Mouse (Mus musculus) forebrain, embryonic 12.5 days (tissue): ENCODE measurements around the gene Gm17657. TPM values are rescaled to one million over a fixed set of nuclear protein-coding genes. Genes with fewer than 3 reads are reported as not detected.
"Not testable (repeated sequence)": the region's sequence is repeated elsewhere in the genome, so short reads cannot be mapped to it uniquely, and the experiment has no call there.

Experiments used
- ATAC-seq: fragments of 200-750 bp; cut with Nextera tagmentation; 2 replicates; pipeline ENCODE4 v1.8.0; 2017; ENCODE audit warnings: moderate TSS enrichment; ENCODE audit not compliant: low FRiP score
- H3K27ac ChIP-seq: fragments of 300-500 bp; sonication (generic); 2 replicates; pipeline ENCODE4 v1.5.1; 2016; ENCODE audit warnings: mild to moderate bottlenecking
- H3K27me3 ChIP-seq: fragments of 300-500 bp; sonication (generic); 2 replicates; pipeline ENCODE4 v1.6.1; 2016; ENCODE audit warnings: mild to moderate bottlenecking
- H3K36me3 ChIP-seq: fragments of 300-500 bp; sonication (generic); replicated peaks from 2 replicates; pipeline ENCODE4 v1.6.1; 2016; ENCODE audit warnings: mild to moderate bottlenecking
- H3K4me1 ChIP-seq: fragments of 300-500 bp; sonication (generic); 2 replicates; pipeline ENCODE4 v1.6.1; 2016
- H3K4me2 ChIP-seq: fragments of 300-500 bp; sonication (generic); 2 replicates; pipeline ENCODE4 v1.6.1; 2016; ENCODE audit warnings: mild to moderate bottlenecking, moderate library complexity
- H3K4me3 ChIP-seq: fragments of 300-500 bp; sonication (generic); replicated peaks from 2 replicates; pipeline ENCODE4 v1.5.1; 2016; ENCODE audit warnings: mild to moderate bottlenecking
- H3K9ac ChIP-seq: fragments of 300-500 bp; sonication (generic); 2 replicates; pipeline ENCODE4 v1.6.1; 2016; ENCODE audit warnings: mild to moderate bottlenecking
- H3K9me3 ChIP-seq: fragments of 300-500 bp; sonication (generic); 2 replicates; pipeline ENCODE4 v1.6.1; 2016
- WGBS: fragments of 180-500 bp; shearing (Covaris S2); methylation state at CpG from one replicate; pipeline ENCODE4 v1.1.7; 2016; 5-methylcytosine and 5-hydroxymethylcytosine counted together
- polyA plus RNA-seq: library from polyadenylated mRNA; unstranded; fragments of >200 nt; fragmentation: Nextera tagmentation; extraction: Ambion mirVana; gene quantifications from 2 replicates; pipeline ENCODE4 v1.2.1, GENCODE M21; 2016

Gm17657 gene
- polyA plus RNA-seq, 1 experiment from 2014 or later = not detected

DNA sequence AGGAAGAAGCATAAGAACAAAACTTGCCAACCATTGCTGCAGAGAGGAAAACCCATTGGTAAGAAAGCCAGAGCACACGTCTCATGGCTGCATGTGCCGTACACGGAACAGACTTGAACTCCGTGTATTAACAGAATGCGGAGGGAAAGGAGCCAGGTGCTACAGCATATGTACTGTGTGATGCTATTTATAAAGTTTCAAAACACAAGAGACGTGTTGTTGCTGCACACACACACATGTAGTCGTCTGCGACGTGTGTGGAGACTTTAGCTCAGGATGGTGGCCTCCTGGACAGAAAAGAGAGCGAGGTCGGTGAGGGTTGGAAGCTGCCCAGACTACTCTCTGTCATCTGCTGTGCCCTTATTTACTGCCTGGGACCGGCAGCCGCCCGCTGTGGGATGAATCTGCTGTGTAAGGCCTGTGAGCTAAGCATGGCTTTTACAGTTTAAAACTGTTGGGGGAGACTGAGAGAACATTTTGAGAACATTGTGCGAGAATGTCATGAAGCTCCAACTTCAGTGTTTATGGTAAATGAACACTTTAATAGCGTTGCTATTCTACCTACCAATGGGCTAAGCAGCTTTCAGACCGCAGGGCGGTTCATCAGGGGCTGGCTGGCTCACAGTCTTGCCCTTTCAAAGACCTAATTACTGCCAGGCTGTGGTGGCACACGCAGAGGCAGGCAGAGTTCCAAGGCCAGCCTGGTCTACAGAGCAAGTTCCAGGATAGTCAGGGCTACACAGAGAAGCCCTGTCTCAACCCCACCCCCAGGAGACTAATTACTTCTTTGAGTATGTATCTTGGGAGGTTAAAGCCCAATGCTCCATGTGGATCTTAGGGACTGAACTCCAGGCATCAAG, 6.4 kb downstream of the Gm17657 start:
- Histone ChIP-seq H3K9ac (no peak overlapping the region), H3K4me3 (no peak overlapping the region), H3K9me3 (no peaks in the 10 kb centered on the region), H3K27me3 (no peaks in the 10 kb centered on the region), H3K27ac (no peak overlapping the region), H3K4me1 (no peaks in the 10 kb centered on the region), H3K36me3 (no peaks in the 10 kb centered on the region), H3K4me2 (no peak overlapping the region)
- WGBS = 91% methylated on average over 19 of the region's 19 CpGs
- ATAC-seq = no peak

DNA sequence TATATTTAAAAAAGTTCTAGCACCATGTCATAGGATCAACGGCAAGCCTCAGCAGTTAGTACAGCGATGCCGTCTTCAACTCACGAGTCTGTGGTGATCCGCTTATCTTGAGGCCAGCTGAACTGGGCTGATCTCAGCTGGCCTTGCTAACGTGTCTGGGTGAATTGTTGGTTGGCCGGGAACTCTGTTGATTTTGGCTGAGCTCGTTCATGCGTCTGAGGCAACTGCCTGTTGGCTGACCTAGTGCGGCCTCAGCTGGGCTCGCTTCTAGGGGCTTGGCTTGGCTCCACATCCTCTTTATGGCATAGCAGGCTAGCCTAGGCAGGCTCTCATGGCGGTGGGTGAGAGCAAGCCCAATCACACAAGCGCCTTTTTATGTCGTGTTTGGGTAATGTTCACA, 8.0 kb downstream of the Gm17657 start:
- no peak overlapping the region for H3K27ac ChIP-seq
- ATAC-seq = no peak
- no peaks in the 10 kb centered on the region for H3K36me3 ChIP-seq
- H3K27me3 ChIP-seq = no peaks in the 10 kb centered on the region
- no peak overlapping the region for H3K4me3 ChIP-seq
- H3K9ac ChIP-seq = no peak overlapping the region
- H3K4me1 ChIP-seq = no peaks in the 10 kb centered on the region
- 91% methylated on average over 14 of the region's 14 CpGs for WGBS
- no peaks in the 10 kb centered on the region for H3K9me3 ChIP-seq
- no peak overlapping the region for H3K4me2 ChIP-seq

DNA sequence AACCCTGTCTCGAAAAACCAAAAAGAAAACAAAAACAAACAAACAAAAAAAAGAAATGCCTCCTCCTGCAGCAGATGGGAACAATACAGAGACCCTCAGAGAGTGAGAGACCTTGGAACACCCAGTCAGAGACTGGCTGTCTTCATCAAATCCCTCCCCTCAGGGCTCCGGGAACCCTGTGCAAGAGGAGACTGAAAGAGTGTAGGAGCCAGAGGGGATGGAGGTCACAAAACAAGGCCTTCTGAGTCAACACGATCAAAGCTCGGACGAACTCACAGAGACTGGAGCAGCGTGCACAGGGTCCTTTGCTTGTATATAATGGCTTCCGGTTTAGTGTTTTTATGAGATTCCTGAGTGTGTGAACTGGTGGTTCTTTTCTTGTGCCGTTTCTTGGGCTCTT, 9.0 kb downstream of the Gm17657 start:
- no peaks in the 10 kb centered on the region for H3K4me1 ChIP-seq
- no peak overlapping the region for H3K9ac ChIP-seq
- no peaks in the 10 kb centered on the region for H3K36me3 ChIP-seq
- no peaks in the 10 kb centered on the region for H3K27me3 ChIP-seq
- no peak overlapping the region for H3K4me2 ChIP-seq
- 88% methylated on average over 8 of the region's 8 CpGs for WGBS
- H3K27ac ChIP-seq = no peak overlapping the region
- no peaks in the 10 kb centered on the region for H3K9me3 ChIP-seq
- ATAC-seq = no peak
- H3K4me3 ChIP-seq = no peak overlapping the region

- no peak overlapping the region for H3K4me3 ChIP-seq
- no peak for ATAC-seq
- WGBS = 88% methylated on average over 11 of the region's 11 CpGs
- no peaks in the 10 kb centered on the region for H3K9me3 ChIP-seq
- H3K27ac ChIP-seq = no peak overlapping the region
- peaks cover 6% of the 10 kb centered on the region; the same call in 1 of the 2 replicates for H3K4me1 ChIP-seq
- no peaks in the 10 kb centered on the region for H3K27me3 ChIP-seq
- H3K4me2 ChIP-seq = no peak overlapping the region
- no peak overlapping the region for H3K9ac ChIP-seq
- H3K36me3 ChIP-seq = no peaks in the 10 kb centered on the region
Measured at GRCm38 (mm10) chr17:29533866-29534265, 15.6 kb downstream of the Gm17657 start.

DNA sequence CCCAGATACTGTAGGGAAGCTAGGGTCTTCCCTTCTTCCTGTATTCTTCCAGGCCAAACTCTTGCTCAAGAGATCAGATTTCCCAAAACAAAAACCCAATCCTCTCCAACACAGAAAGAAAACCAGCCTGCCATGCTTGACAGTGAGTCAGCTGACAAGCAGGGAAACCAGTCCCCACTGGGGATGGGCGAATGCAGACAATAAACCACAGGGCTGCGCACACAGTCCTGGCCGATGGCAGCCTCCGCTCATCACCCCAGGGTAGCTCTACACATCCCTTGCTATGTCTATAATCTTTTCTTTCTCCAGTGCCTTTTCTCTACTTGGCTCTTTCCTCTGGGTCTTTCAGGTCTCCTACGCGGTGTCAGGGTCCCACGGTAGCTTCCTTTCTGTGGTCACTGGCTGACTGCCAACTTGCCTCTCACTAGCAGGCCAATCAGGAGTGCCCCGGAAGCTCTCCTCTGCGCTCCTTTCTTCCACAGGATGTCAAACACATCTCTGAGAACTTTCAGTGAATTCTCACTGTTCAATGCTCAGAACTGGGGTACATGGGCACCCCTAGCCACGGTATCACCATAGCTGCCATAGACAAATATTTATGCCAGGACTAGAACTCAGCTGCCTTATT, 17.6 kb downstream of the Gm17657 start:
- H3K27ac ChIP-seq = no peak overlapping the region
- no peak overlapping the region for H3K9ac ChIP-seq
- no peak for ATAC-seq
- H3K27me3 ChIP-seq = no peaks in the 10 kb centered on the region
- no peak overlapping the region for H3K4me2 ChIP-seq
- 68% methylated on average over 10 of the region's 10 CpGs for WGBS
- no peak overlapping the region for H3K4me3 ChIP-seq
- H3K9me3 ChIP-seq = no peaks in the 10 kb centered on the region
- no peaks in the 10 kb centered on the region for H3K36me3 ChIP-seq
- H3K4me1 ChIP-seq = peaks cover 6% of the 10 kb centered on the region; the same call in 1 of the 2 replicates

DNA sequence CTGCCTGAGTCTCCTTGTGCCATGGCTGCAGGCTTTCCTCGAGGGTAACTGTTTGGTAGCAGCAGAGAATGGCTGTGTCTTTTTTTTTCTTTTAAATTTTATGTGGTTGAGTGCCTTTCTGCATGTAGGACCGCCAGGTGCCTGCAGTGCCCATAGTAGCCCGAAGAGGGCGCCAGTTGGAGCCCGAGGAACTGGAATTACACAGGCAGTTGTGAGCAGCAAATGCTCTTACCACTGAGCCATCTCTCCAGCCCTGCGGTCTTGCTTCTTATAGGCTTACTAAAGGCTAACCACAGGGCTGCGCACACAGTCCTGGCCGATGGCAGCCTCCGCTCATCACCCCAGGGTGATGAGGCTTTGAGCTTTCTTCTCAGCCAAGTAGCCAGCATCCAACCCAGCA, 18.2 kb downstream of the Gm17657 start:
- WGBS = 75% methylated on average over 9 of the region's 9 CpGs
- ATAC-seq = no peak
- no peak overlapping the region for H3K27ac ChIP-seq
- H3K9ac ChIP-seq = no peak overlapping the region
- no peaks in the 10 kb centered on the region for H3K27me3 ChIP-seq
- no peaks in the 10 kb centered on the region for H3K36me3 ChIP-seq
- no peak overlapping the region for H3K4me2 ChIP-seq
- no peaks in the 10 kb centered on the region for H3K9me3 ChIP-seq
- H3K4me3 ChIP-seq = no peak overlapping the region
- peaks cover 6% of the 10 kb centered on the region; the same call in 1 of the 2 replicates for H3K4me1 ChIP-seq

- Histone ChIP-seq H3K36me3 (no peaks in the 10 kb centered on the region), H3K4me1 (peaks cover 6% of the 10 kb centered on the region; the same call in 1 of the 2 replicates), H3K27me3 (no peaks in the 10 kb centered on the region), H3K9ac (no peak overlapping the region), H3K4me2 (no peak overlapping the region), H3K4me3 (no peak overlapping the region), H3K27ac (no peak overlapping the region), H3K9me3 (no peaks in the 10 kb centered on the region)
- no peak for ATAC-seq
- 72% methylated on average over 6 of the region's 6 CpGs for WGBS
Measured at GRCm38 (mm10) chr17:29530508-29530907, 18.9 kb downstream of the Gm17657 start.

DNA sequence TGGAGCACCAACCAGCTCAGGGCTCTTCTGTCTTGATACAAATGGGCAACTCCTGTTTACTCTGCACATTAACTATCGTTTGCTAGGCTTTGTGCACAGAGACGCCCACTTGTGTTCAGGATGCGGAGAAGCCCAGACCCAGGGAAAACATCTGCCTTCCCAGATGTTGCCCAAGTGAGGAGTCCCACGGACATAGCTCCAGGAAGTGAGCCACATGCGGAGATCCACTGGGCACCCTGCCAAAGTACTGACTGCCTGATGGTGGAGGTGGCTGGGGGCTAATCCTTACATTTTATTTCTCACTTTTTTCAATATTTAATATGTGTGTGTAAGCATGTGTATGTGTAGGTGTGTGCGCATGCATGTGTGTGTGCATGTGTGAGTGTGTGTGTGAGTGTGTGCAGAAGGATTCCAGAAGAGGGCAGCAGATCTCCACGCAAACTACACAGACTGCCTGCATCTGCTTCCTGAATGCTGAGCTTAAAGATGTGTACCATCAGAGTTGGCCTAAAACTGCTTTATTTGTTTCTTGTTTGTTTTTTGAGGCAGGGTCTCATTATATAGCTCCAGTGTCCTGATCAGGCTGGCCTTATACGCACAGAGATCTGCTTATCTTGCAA, 20.8 kb downstream of the Gm17657 start:
- 88% methylated on average over 8 of the region's 8 CpGs for WGBS

DNA sequence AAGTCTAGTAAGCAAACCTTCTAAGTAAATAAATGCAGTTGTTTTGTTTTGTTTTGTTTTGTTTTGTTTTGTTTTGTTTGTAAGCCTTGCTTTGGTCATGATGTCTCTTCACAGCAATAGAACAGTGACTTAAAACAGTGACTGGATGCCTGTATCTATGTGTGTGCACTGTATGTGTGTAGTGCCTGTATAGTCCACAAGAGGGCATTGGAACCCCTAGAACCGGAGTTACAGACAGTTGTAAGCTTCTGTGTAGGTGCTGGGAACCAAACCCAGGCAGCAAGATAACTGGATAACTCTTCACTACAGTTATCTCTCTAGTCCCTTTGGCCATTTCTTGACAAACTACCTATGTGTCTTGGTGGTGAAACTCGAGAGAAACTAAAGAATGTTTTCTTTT, 23.8 kb downstream of the Gm17657 start:
- no peak overlapping the region for H3K4me3 ChIP-seq
- H3K27me3 ChIP-seq = no peaks in the 10 kb centered on the region
- no peak for ATAC-seq
- no peak overlapping the region for H3K27ac ChIP-seq
- no peaks in the 10 kb centered on the region for H3K9me3 ChIP-seq
- WGBS = 79% methylated on average over 2 of the region's 2 CpGs
- no peak overlapping the region for H3K4me2 ChIP-seq
- H3K4me1 ChIP-seq = no peaks in the 10 kb centered on the region
- no peaks in the 10 kb centered on the region for H3K36me3 ChIP-seq
- no peak overlapping the region for H3K9ac ChIP-seq

More for the DNA sequence above, 20.8 kb downstream of the Gm17657 start:
- Histone ChIP-seq H3K4me3 (no peak overlapping the region), H3K27ac (no peak overlapping the region), H3K36me3 (no peaks in the 10 kb centered on the region), H3K9ac (no peak overlapping the region), H3K4me1 (peaks cover 6% of the 10 kb centered on the region; the same call in 1 of the 2 replicates), H3K27me3 (no peaks in the 10 kb centered on the region), H3K9me3 (no peaks in the 10 kb centered on the region), H3K4me2 (no peak overlapping the region)
- no peak for ATAC-seq

- Histone ChIP-seq H3K27me3 (no peaks in the 10 kb centered on the region), H3K4me1 (no peaks in the 10 kb centered on the region), H3K4me2 (no peak overlapping the region), H3K9ac (no peak overlapping the region), H3K27ac (no peak overlapping the region), H3K36me3 (no peaks in the 10 kb centered on the region), H3K4me3 (no peak overlapping the region), H3K9me3 (no peaks in the 10 kb centered on the region)
- ATAC-seq = no peak
- 78% methylated on average over 8 of the region's 8 CpGs for WGBS
Measured at GRCm38 (mm10) chr17:29519731-29520130, 29.7 kb downstream of the Gm17657 start.

- H3K9ac ChIP-seq, H3K4me3 ChIP-seq: not testable (repeated sequence)
- 86% methylated on average over 5 of the region's 5 CpGs for WGBS
Measured at GRCm38 (mm10) chr17:29518665-29519064, 30.8 kb downstream of the Gm17657 start.

GRCm38 (mm10) chr17:29514435-29514834, 35.0 kb downstream of the Gm17657 start:
- no peaks in the 10 kb centered on the region; the same call in 1 of the 2 replicates for H3K4me1 ChIP-seq
- H3K4me3 ChIP-seq = no peak overlapping the region
- no peak overlapping the region for H3K27ac ChIP-seq
- H3K9me3 ChIP-seq = no peaks in the 10 kb centered on the region
- H3K27me3 ChIP-seq = no peaks in the 10 kb centered on the region; the same call in 1 of the 2 replicates
- 2% methylated on average over 11 of the region's 11 CpGs for WGBS
- no peak overlapping the region for H3K9ac ChIP-seq
- ATAC-seq = no peak
- no peaks in the 10 kb centered on the region for H3K36me3 ChIP-seq
- no peak overlapping the region for H3K4me2 ChIP-seq

More at GRCm38 (mm10) chr17:29518665-29519064, 30.8 kb downstream of the Gm17657 start:
- not testable (repeated sequence) for H3K36me3 ChIP-seq, ATAC-seq, H3K27ac ChIP-seq, H3K4me1 ChIP-seq, H3K4me2 ChIP-seq, H3K9me3 ChIP-seq, H3K27me3 ChIP-seq
